Mouse (Mus musculus): ENCODE measurements around the gene Idh2. TPM values are rescaled to one million over a fixed set of nuclear protein-coding genes. Genes with fewer than 3 reads are reported as not detected.

Idh2 gene
- total and polyA plus RNA-seq, 2 experiments from 2014 or later, result 115 to 122 TPM

DNA sequence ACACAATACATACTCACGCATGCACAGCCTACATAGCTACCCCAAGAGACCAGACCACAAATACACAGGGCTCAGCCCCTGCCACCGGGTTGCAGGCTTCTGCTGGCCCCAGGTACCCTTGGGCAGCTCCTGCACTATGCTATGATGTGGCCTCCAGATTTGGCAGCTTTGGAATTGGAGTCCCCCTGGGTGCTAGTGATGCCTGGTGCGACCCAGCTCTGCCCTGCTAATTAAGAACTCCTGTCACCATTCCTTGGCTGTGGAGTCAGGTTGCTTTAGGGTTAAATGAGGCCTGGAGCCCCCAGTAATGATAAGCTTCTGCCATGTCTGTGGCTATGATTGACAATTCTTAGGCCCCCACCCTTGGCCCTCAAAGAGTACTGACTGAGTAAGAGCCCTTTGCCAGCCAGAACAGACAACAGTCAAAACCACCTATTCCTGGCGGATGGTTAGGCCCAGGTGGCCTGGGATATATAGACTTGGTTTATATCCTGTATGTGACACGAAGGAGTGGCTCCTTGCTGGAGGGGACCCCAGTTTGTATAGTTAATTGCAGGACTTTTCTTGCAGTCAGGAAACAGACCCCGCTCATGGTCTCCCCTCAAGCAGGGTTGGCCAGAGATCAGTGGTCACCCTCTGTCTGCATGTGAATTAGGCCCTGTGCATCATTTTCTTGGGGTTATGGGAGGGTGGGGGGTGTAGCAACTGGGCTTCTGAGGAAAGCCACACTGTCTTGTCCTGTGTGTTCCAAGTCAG is 38.1 kb downstream of the Idh2 start:
- Histone ChIP-seq H3K27me3 (ENCODE audit: insufficient read depth, low read length) (no peaks in the 10 kb centered on the region), H3K4me1 (ENCODE audit: insufficient read depth, low read length) (peaks cover 26% of the 10 kb centered on the region), H3K4me2 (ENCODE audit: low read depth, low read length, poor library complexity, severe bottlenecking) (no peak overlapping the region), H3K9me3 (ENCODE audit: low read length) (no peaks in the 10 kb centered on the region), H3K36me3 (ENCODE audit: insufficient read depth, low read length) (peaks cover 10% of the 10 kb centered on the region), H3K9ac (replicated peaks; ENCODE audit: low read length, poor library complexity, severe bottlenecking) (no peak overlapping the region), H3K27ac (ENCODE audit: low read depth, low read length) (no peak overlapping the region), H3K4me3 (ENCODE audit: low read depth, low read length) (no peak overlapping the region)
- WGBS, result 67% methylated on average over 6 of the region's 6 CpGs
- TF ChIP-seq CTCF (IDR thresholded peaks at IDR 0.05), result no peak
- DNase-seq (ENCODE audit: low spot score) (no peak), ATAC-seq (ENCODE audit: low FRiP score) (no peak)

DNA sequence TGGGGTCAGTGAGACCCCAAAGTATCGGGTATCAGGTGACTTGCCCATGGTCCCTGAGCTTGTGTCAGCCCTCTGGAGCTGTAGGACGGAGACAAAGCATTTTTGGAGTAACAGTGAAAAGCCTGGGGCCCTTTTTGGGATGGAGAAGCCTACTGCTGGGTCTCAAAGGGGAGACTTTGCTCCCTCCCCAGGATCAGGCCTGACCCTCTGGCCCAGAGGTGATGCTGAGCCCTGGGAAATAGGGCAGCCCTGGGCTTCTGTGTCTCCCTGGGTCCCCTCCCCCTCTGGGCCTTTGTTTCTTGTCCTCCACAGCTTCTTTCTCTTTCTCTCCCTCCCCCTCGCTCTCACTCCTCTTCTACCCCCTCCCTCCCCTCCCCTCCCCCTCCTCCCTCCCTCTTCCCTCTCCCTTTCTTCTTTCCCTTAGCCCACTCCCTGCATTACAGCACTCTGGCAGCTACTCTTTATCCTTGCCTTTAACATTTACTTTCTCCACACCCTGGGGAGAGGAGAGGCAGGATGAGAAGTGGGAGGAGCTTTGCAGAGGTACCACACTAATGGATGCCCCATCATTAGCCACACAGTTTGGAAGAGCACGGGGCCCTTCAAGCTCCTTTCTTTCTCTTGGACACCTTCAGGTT is 39.1 kb downstream of the Idh2 start:
- Histone ChIP-seq H3K4me2 (ENCODE audit: low read depth, low read length, poor library complexity, severe bottlenecking) (no peak overlapping the region), H3K36me3 (ENCODE audit: insufficient read depth, low read length) (no peaks in the 10 kb centered on the region), H3K4me3 (ENCODE audit: low read depth, low read length) (no peak overlapping the region), H3K9ac (replicated peaks; ENCODE audit: low read length, poor library complexity, severe bottlenecking) (no peak overlapping the region), H3K4me1 (ENCODE audit: insufficient read depth, low read length) (peaks cover 34% of the 10 kb centered on the region), H3K27me3 (ENCODE audit: insufficient read depth, low read length) (no peaks in the 10 kb centered on the region), H3K9me3 (ENCODE audit: low read length) (no peaks in the 10 kb centered on the region), H3K27ac (ENCODE audit: low read depth, low read length) (peak overlapping the region; percentile 32; the same call in 1 of the 2 replicates)
- WGBS, result 18% methylated on average over 4 of the region's 4 CpGs
- ATAC-seq (ENCODE audit: low FRiP score) (no peak), DNase-seq (ENCODE audit: low spot score) (no peak)
- TF ChIP-seq CTCF (IDR thresholded peaks at IDR 0.05), result no peak

DNA sequence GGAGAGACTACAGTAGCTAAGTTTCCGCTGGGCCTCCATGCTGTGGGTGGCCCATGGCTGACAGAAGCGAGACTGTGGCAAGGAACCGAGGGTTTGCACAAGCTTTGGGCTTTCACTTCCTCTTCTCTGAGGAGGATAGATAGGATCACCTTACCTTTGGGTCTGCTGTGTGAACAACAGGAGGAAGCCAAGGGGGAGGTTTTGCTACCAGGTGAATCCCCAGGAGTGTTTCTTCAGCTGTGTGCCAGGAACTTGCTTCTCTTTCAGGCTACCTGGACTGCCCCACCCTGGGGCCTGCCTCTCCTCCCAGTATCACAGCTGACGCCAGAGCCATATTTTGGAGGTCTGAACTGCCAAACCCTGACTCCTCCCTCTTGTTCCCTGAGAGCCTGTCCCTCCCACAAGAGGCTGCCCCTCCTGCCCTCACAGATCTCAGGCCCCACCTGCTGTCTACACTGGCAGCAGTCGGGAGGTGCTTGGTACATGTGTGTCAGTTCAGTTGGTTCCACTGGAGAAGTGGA is 40.2 kb downstream of the Idh2 start:
- no peak for TF ChIP-seq CTCF (IDR thresholded peaks at IDR 0.05)
- H3K4me1 ChIP-seq (ENCODE audit: insufficient read depth, low read length), result peaks cover 39% of the 10 kb centered on the region
- 45% methylated on average over 5 of the region's 5 CpGs for whole genome bisulfite sequencing

DNA sequence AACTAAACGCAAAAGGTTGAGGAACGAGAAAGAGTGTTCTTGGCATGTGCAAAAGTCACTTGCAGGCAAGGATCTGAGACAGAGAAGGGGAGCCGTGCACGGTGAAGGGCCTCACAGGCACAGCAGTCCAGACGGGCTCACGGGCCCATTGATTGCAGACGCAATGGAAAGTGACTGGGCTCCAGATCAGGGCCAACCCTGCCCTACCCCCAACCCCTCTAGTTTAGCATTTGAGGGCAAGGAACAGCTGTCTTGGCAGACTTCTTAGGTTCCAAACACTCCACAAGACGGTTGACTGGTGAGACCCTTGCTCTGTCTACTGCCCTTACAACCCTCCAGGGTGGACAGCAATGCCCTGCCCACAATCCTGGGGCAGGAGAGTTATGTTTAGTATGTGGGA is 41.7 kb downstream of the Idh2 start:
- H3K9me3 ChIP-seq (ENCODE audit: low read length), result no peaks in the 10 kb centered on the region
- 70% methylated on average over 8 of the region's 8 CpGs for WGBS
- no peak for ATAC-seq (ENCODE audit: low FRiP score)
- H3K36me3 ChIP-seq (ENCODE audit: insufficient read depth, low read length), result no peaks in the 10 kb centered on the region
- no peak overlapping the region for H3K27ac ChIP-seq (ENCODE audit: low read depth, low read length)
- no peak overlapping the region for H3K4me3 ChIP-seq (ENCODE audit: low read depth, low read length)
- H3K27me3 ChIP-seq (ENCODE audit: insufficient read depth, low read length), result no peaks in the 10 kb centered on the region
- DNase-seq (ENCODE audit: low spot score), result no peak
- H3K4me1 ChIP-seq (ENCODE audit: insufficient read depth, low read length), result peaks cover 39% of the 10 kb centered on the region
- H3K4me2 ChIP-seq (ENCODE audit: low read depth, low read length, poor library complexity, severe bottlenecking), result no peak overlapping the region
- H3K9ac ChIP-seq (replicated peaks; ENCODE audit: low read length, poor library complexity, severe bottlenecking), result no peak overlapping the region
- no peak for TF ChIP-seq CTCF (IDR thresholded peaks at IDR 0.05)

More for the DNA sequence above, 40.2 kb downstream of the Idh2 start:
- no peak overlapping the region for H3K27ac ChIP-seq (ENCODE audit: low read depth, low read length)
- no peaks in the 10 kb centered on the region for H3K9me3 ChIP-seq (ENCODE audit: low read length)
- ATAC-seq (ENCODE audit: low FRiP score) (no peak), DNase-seq (ENCODE audit: low spot score) (no peak)
- no peak overlapping the region for H3K4me3 ChIP-seq (ENCODE audit: low read depth, low read length)
- H3K9ac ChIP-seq (replicated peaks; ENCODE audit: low read length, poor library complexity, severe bottlenecking), result no peak overlapping the region
- H3K4me2 ChIP-seq (ENCODE audit: low read depth, low read length, poor library complexity, severe bottlenecking), result no peak overlapping the region
- H3K36me3 ChIP-seq (ENCODE audit: insufficient read depth, low read length), result no peaks in the 10 kb centered on the region
- H3K27me3 ChIP-seq (ENCODE audit: insufficient read depth, low read length), result no peaks in the 10 kb centered on the region

DNA sequence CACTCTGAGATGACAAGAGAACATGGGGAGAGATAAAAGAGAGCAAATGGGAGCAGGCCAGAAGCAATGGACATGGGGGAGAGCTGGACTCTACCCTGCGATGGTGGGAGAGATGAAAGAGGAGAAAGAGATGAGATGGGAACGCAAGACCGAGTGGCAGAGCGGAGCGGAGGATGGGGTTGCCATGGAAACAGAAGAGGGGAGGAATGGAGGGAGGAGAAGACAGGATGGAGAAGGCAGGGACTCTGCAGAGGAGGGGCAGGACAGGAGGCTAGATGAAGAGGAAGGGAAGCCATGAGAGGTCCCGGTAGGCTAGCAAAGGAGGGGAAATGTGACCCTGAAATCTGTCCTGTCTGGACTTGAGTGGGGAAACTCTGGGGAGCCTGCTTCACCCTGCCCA is 42.9 kb downstream of the Idh2 start:
- ATAC-seq (ENCODE audit: low FRiP score) (peak; percentile 53), DNase-seq (ENCODE audit: low spot score) (peak; percentile 67)
- Histone ChIP-seq H3K9ac (replicated peaks; ENCODE audit: low read length, poor library complexity, severe bottlenecking) (no peak overlapping the region), H3K27ac (ENCODE audit: low read depth, low read length) (peak overlapping the region; percentile 62), H3K4me2 (ENCODE audit: low read depth, low read length, poor library complexity, severe bottlenecking) (peak overlapping the region; percentile 20), H3K27me3 (ENCODE audit: insufficient read depth, low read length) (no peaks in the 10 kb centered on the region), H3K36me3 (ENCODE audit: insufficient read depth, low read length) (no peaks in the 10 kb centered on the region), H3K4me3 (ENCODE audit: low read depth, low read length) (no peak overlapping the region), H3K4me1 (ENCODE audit: insufficient read depth, low read length) (peaks cover 39% of the 10 kb centered on the region), H3K9me3 (ENCODE audit: low read length) (no peaks in the 10 kb centered on the region)
- no peak for TF ChIP-seq CTCF (IDR thresholded peaks at IDR 0.05)
- WGBS, result 12% methylated on average over 6 of the region's 6 CpGs

DNA sequence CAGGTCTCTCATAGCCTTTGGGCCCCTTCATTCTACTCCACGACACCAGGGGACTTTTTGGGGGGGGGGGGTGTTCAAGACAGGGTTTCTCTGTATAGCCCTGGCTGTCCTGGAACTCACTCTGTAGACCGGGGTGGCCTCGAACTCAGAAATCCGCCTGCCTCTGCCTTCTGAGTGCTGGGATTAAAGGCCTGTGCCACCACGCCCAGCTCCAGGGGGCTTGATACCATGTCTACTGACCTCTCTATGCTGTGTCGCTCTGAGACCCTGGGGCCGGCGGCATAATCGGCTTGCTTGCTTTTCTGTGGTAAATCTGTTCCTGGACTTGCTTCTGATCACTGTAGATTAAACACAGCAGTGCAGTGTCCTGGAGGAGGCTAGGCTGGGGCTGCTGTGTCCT is 44.0 kb downstream of the Idh2 start:
- DNase-seq (ENCODE audit: low spot score) (no peak), ATAC-seq (ENCODE audit: low FRiP score) (no peak)
- Histone ChIP-seq H3K4me2 (ENCODE audit: low read depth, low read length, poor library complexity, severe bottlenecking) (no peak overlapping the region), H3K27ac (ENCODE audit: low read depth, low read length) (no peak overlapping the region), H3K9ac (replicated peaks; ENCODE audit: low read length, poor library complexity, severe bottlenecking) (no peak overlapping the region), H3K36me3 (ENCODE audit: insufficient read depth, low read length) (no peaks in the 10 kb centered on the region), H3K27me3 (ENCODE audit: insufficient read depth, low read length) (no peaks in the 10 kb centered on the region), H3K4me1 (ENCODE audit: insufficient read depth, low read length) (peaks cover 35% of the 10 kb centered on the region), H3K4me3 (ENCODE audit: low read depth, low read length) (no peak overlapping the region), H3K9me3 (ENCODE audit: low read length) (no peaks in the 10 kb centered on the region)
- no peak for TF ChIP-seq CTCF (IDR thresholded peaks at IDR 0.05)
- WGBS, result 95% methylated on average over 9 of the region's 9 CpGs
